Mouse (Mus musculus) limb, embryonic 12.5 days (tissue): ENCODE data around the gene Rnf26. TPM values are rescaled to one million over a fixed set of nuclear protein-coding genes. Genes with fewer than 3 reads are reported as not detected.

Experiments
- ATAC-seq: fragments of 200-750 bp; cut with Nextera tagmentation; 2 replicates; pipeline ENCODE4 v1.8.0; 2017; ENCODE audit warnings: low read depth, moderate TSS enrichment; ENCODE audit not compliant: insufficient number of reproducible peaks, insufficient read depth, low FRiP score, low TSS enrichment
- H3K27ac ChIP-seq: fragments of 300-500 bp; sonication (generic); 2 replicates; pipeline ENCODE4 v1.5.1; 2016; ENCODE audit warnings: mild to moderate bottlenecking, moderate library complexity
- H3K27me3 ChIP-seq: fragments of 300-500 bp; sonication (generic); 2 replicates; pipeline ENCODE4 v1.6.1; 2016; ENCODE audit warnings: mild to moderate bottlenecking, moderate library complexity
- H3K36me3 ChIP-seq: fragments of 300-500 bp; sonication (generic); 2 replicates; pipeline ENCODE4 v1.6.1; 2016; ENCODE audit warnings: mild to moderate bottlenecking, moderate library complexity
- H3K4me1 ChIP-seq: fragments of 300-500 bp; sonication (generic); replicated peaks from 2 replicates; pipeline ENCODE4 v1.6.1; 2016
- H3K4me2 ChIP-seq: fragments of 300-500 bp; sonication (generic); 2 replicates; pipeline ENCODE4 v1.6.1; 2016; ENCODE audit warnings: mild to moderate bottlenecking, moderate library complexity
- H3K4me3 ChIP-seq: fragments of 300-500 bp; sonication (generic); replicated peaks from 2 replicates; pipeline ENCODE4 v1.5.1; 2016; ENCODE audit warnings: mild to moderate bottlenecking
- H3K9ac ChIP-seq: fragments of 300-500 bp; sonication (generic); replicated peaks from 2 replicates; pipeline ENCODE4 v1.6.1; 2016; ENCODE audit warnings: mild to moderate bottlenecking, moderate library complexity
- H3K9me3 ChIP-seq: fragments of 300-500 bp; sonication (generic); 2 replicates; pipeline ENCODE4 v1.6.1; 2016; ENCODE audit warnings: mild to moderate bottlenecking, moderate library complexity
- WGBS: fragments of 180-500 bp; shearing (Covaris S2); methylation state at CpG from one replicate; pipeline ENCODE4 v1.1.7; 2016; 5-methylcytosine and 5-hydroxymethylcytosine counted together
- polyA plus RNA-seq: library from polyadenylated mRNA; unstranded; fragments of >200 nt; fragmentation: Nextera tagmentation; extraction: Ambion mirVana; gene quantifications from 2 replicates; pipeline ENCODE4 v1.2.1, GENCODE M21; 2016

The Rnf26 gene
- polyA plus RNA-seq, 1 experiment from 2014 or later: 91.4 TPM

- H3K9me3 ChIP-seq: no peaks in the 10 kb centered on the region
- peak within 1 kb of the TSS; percentile 42 for H3K4me2 ChIP-seq
- H3K4me1 ChIP-seq: peaks cover 51% of the 10 kb centered on the region
- no peaks in the 10 kb centered on the region; the same call in 1 of the 2 replicates for H3K27me3 ChIP-seq
- H3K9ac ChIP-seq: peak within 1 kb of the TSS; percentile 31
- H3K27ac ChIP-seq: peak within 1 kb of the TSS; percentile 53
- 29% methylated on average over 8 of the region's 8 CpGs for WGBS
- no peak for ATAC-seq
- H3K4me3 ChIP-seq: peak within 1 kb of the TSS; percentile 19
- H3K36me3 ChIP-seq: peaks cover 54% of the 10 kb centered on the region
Observed at GRCm38 (mm10) chr9:44107110-44107509, 6.2 kb downstream of the Rnf26 start, which contains the start of gene C1qtnf5. C1qtnf5 (plus strand) TSS chr9:44107245.

DNA sequence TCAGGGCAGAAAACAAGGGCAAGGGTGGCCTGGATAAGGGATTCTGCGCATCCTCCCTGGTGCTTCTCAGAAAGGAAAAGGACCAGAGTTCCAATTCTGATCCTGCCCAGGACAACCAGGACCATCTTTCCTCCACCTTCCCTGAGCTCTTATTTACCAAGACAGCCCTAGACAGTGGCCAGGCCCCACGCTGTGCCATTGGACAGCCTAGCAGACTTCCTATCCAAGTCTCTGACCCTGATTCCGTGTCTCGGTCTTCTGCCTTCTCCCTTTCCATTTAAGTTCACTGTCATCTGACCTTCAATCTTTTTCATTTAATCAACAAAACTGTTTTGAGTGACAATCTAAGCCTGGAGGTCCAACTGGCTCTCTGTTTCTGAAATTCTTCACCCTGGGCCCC, 6.7 kb downstream of the Rnf26 start:
- Histone ChIP-seq H3K4me2 (peak overlapping the region; percentile 42; the same call in 1 of the 2 replicates), H3K27ac (no peak overlapping the region), H3K4me1 (peaks cover 50% of the 10 kb centered on the region), H3K9ac (peak overlapping the region; percentile 31; the same call in 1 of the 2 replicates), H3K27me3 (no peaks in the 10 kb centered on the region; the same call in 1 of the 2 replicates), H3K4me3 (no peak overlapping the region), H3K36me3 (peaks cover 59% of the 10 kb centered on the region), H3K9me3 (no peaks in the 10 kb centered on the region)
- 83% methylated on average over 4 of the region's 4 CpGs for WGBS
- ATAC-seq: no peak

GRCm38 (mm10) chr9:44106182-44106581, 7.1 kb downstream of the Rnf26 start:
- no peak overlapping the region for H3K4me2 ChIP-seq
- H3K4me3 ChIP-seq: no peak overlapping the region
- ATAC-seq: no peak
- H3K27me3 ChIP-seq: no peaks in the 10 kb centered on the region; the same call in 1 of the 2 replicates
- no peak overlapping the region; the same call in 1 of the 2 replicates for H3K9ac ChIP-seq
- H3K4me1 ChIP-seq: peaks cover 50% of the 10 kb centered on the region
- peaks cover 60% of the 10 kb centered on the region for H3K36me3 ChIP-seq
- H3K9me3 ChIP-seq: no peaks in the 10 kb centered on the region
- WGBS: 92% methylated on average over 7 of the region's 7 CpGs
- H3K27ac ChIP-seq: no peak overlapping the region

GRCm38 (mm10) chr9:44105781-44106180, 7.5 kb downstream of the Rnf26 start:
- no peaks in the 10 kb centered on the region; the same call in 1 of the 2 replicates for H3K27me3 ChIP-seq
- no peak for ATAC-seq
- H3K4me1 ChIP-seq: peaks cover 48% of the 10 kb centered on the region
- peaks cover 60% of the 10 kb centered on the region for H3K36me3 ChIP-seq
- WGBS: 89% methylated on average over 10 of the region's 10 CpGs
- no peak overlapping the region for H3K4me3 ChIP-seq
- no peak overlapping the region for H3K27ac ChIP-seq
- H3K9ac ChIP-seq: no peak overlapping the region; the same call in 1 of the 2 replicates
- no peaks in the 10 kb centered on the region for H3K9me3 ChIP-seq
- H3K4me2 ChIP-seq: no peak overlapping the region

DNA sequence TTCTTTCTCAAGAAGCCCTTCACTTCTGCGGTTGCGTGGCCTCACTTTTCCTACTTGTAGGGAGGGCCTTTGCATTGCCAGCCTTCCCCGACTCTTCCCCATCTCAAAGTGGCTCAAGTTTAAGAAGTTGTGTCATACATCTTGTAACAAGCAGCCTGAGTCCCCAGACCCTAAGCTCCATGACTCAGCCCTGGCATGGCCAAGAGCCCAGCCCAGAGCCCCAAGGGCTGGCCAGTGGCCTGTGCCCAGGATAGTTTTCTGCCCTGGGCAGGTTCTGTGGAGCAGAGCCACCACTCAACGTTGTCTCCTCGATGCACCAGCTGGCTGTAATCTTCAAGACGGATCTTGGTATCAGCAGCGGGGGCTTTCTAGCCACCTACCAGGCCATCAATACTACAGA, 8.4 kb downstream of the Rnf26 start:
- H3K4me3 ChIP-seq: no peak overlapping the region
- no peak overlapping the region for H3K27ac ChIP-seq
- no peak overlapping the region for H3K4me2 ChIP-seq
- H3K36me3 ChIP-seq: peaks cover 60% of the 10 kb centered on the region
- peaks cover 39% of the 10 kb centered on the region for H3K4me1 ChIP-seq
- no peaks in the 10 kb centered on the region; the same call in 1 of the 2 replicates for H3K27me3 ChIP-seq
- ATAC-seq: no peak
- WGBS: 94% methylated on average over 7 of the region's 7 CpGs
- no peak overlapping the region for H3K9ac ChIP-seq
- H3K9me3 ChIP-seq: no peaks in the 10 kb centered on the region

GRCm38 (mm10) chr9:44101490-44101889, 11.8 kb downstream of the Rnf26 start, which contains the start of gene Mfrp:
Mfrp (plus strand) TSS chr9:44101729.
- Histone ChIP-seq H3K27me3 (no peaks in the 10 kb centered on the region), H3K4me3 (no peak within 1 kb of the TSS), H3K9ac (no peak within 1 kb of the TSS), H3K4me2 (no peak within 1 kb of the TSS), H3K9me3 (no peaks in the 10 kb centered on the region), H3K27ac (no peak within 1 kb of the TSS), H3K36me3 (peaks cover 34% of the 10 kb centered on the region), H3K4me1 (peaks cover 9% of the 10 kb centered on the region; the same call in 1 of the 2 replicates)
- ATAC-seq: no peak
- 55% methylated on average over 9 of the region's 9 CpGs for WGBS

- H3K4me1 ChIP-seq: peaks cover 11% of the 10 kb centered on the region; the same call in 1 of the 2 replicates
- no peak overlapping the region for H3K27ac ChIP-seq
- 32% methylated on average over 9 of the region's 9 CpGs for WGBS
- peaks cover 21% of the 10 kb centered on the region for H3K36me3 ChIP-seq
- ATAC-seq: no peak
- no peak overlapping the region for H3K4me2 ChIP-seq
- H3K27me3 ChIP-seq: no peaks in the 10 kb centered on the region
- no peaks in the 10 kb centered on the region for H3K9me3 ChIP-seq
- H3K9ac ChIP-seq: no peak overlapping the region
- no peak overlapping the region for H3K4me3 ChIP-seq
Observed at GRCm38 (mm10) chr9:44096536-44096935, 16.8 kb downstream of the Rnf26 start.

- WGBS: 84% methylated on average over 9 of the region's 9 CpGs
- no peaks in the 10 kb centered on the region for H3K27me3 ChIP-seq
- H3K4me3 ChIP-seq: no peak overlapping the region
Observed at GRCm38 (mm10) chr9:44095781-44096180, 17.5 kb downstream of the Rnf26 start.

DNA sequence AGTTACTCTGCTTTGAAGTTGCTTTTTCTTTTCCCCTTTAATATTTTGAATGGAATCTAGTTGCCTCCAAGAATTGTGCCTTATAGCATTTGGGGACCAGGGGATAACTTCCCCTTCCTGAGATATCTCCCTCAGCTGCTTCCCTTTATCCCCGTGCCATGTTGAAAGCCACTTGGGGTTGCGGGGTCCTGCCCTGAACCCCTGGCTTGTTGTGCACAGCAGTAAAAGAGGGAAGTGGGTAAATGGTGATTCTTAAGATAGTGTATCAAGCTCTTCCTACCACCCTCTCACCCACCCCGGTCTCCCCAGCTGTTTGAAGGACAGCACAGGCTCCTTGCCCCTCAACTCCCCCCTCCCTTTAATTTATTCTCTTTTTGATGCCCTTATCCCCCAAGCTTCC, 18.6 kb downstream of the Rnf26 start:
- Histone ChIP-seq H3K9ac (no peak overlapping the region), H3K27ac (no peak overlapping the region), H3K4me1 (peaks cover 15% of the 10 kb centered on the region; the same call in 1 of the 2 replicates), H3K36me3 (peaks cover 28% of the 10 kb centered on the region), H3K27me3 (no peaks in the 10 kb centered on the region), H3K4me3 (no peak overlapping the region), H3K4me2 (no peak overlapping the region), H3K9me3 (no peaks in the 10 kb centered on the region)
- WGBS: 80% methylated on average over 3 of the region's 3 CpGs
- ATAC-seq: no peak

More at GRCm38 (mm10) chr9:44095781-44096180, 17.5 kb downstream of the Rnf26 start:
- Histone ChIP-seq H3K27ac (no peak overlapping the region), H3K9ac (no peak overlapping the region), H3K4me1 (peaks cover 11% of the 10 kb centered on the region; the same call in 1 of the 2 replicates), H3K9me3 (no peaks in the 10 kb centered on the region), H3K4me2 (no peak overlapping the region), H3K36me3 (peaks cover 27% of the 10 kb centered on the region)
- no peak for ATAC-seq

DNA sequence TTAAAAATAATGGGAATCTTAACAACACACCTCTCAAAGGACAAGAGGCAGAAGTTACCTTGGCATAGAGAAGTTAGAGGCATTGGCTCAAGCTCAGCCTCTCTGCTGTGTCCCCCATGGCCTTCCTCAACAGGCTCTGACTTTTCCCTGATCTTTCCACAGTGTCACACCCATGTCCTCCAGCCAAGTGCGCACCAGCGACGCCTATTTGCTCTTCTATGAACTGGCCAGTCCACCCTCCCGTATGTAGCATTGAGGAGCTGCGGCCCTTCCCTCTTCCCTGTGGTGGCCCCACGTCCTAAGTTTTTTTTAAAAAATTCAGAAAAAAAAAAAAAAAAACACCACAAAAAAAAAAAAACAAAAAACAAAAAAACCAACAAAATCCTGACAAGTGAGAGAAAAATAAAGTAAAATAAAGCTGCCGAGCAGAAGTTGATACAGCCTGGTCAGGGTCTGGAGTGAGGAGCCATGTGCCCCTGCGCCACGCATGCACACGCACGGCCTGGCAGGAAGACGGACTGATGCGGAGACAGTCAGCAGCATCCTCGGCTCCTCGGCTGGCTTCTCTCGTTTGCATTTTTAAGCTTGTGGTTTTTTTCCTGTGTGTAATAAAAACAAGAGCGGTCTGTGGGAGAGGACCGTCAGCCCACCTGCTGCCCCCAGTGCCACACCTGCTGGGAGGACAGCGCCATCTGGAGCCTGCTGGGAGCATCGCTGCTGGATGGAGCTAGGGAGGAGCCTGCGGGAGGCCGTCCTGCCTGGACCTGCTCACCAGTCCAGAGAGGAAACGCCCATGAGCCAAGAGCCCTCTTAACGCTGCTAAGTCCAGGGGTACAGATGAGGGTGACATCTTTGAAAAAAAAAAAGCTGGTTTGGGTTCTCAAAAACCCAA, 19.5 kb downstream of the Rnf26 start:
- Histone ChIP-seq H3K4me2 (no peak overlapping the region), H3K9me3 (no peaks in the 10 kb centered on the region), H3K27ac (no peak overlapping the region), H3K9ac (no peak overlapping the region), H3K36me3 (peaks cover 28% of the 10 kb centered on the region), H3K27me3 (no peaks in the 10 kb centered on the region), H3K4me3 (no peak overlapping the region), H3K4me1 (peaks cover 15% of the 10 kb centered on the region; the same call in 1 of the 2 replicates)
- ATAC-seq: peak; percentile 77; the same call in 1 of the 2 replicates
- 42% methylated on average over 24 of the region's 24 CpGs for WGBS

DNA sequence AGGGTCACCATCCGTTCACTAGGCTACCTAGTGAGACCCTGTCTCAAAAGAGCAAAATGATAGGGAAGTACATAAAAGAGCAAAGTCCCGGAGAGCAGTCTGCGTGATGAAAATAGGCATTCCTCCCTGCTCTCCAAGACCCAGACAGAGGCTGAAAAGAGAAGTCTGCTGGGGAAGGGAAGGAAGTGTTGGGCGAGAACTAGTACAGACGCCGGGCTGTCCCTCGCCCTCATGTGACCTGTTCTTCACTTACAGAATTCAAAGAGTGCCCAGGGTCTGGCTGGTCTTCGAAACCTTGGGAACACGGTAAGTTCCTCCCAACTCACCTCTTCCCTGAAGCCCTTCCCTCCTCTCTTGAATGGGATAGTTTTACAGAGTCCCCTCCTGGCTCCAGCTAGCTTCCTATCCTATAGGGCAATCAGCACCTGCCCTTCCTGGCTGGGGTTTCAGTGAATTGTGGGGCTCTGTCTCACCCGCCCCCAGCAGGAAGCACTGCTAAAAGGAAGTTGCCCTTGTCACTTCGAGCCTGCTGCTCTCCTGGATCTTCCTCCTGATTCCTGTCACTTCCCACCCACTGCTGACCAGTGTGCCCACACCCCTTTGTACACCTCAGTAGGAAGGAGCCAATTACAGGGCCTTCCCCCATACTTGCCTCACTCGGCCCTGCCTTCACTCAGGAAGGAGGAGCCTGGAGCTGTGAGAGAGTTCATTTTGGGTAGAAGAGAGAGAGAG, 24.3 kb downstream of the Rnf26 start:
- Histone ChIP-seq H3K27ac (no peak overlapping the region), H3K36me3 (peaks cover 28% of the 10 kb centered on the region), H3K4me2 (no peak overlapping the region), H3K9ac (no peak overlapping the region), H3K27me3 (peaks cover 35% of the 10 kb centered on the region), H3K4me1 (peaks cover 32% of the 10 kb centered on the region), H3K4me3 (no peak overlapping the region), H3K9me3 (no peaks in the 10 kb centered on the region)
- no peak for ATAC-seq
- 60% methylated on average over 12 of the region's 12 CpGs for WGBS
